Mouse (Mus musculus) hindbrain, embryonic 13.5 days (tissue): ENCODE measurements around the gene Kalrn. TPM values are rescaled to one million over a fixed set of nuclear protein-coding genes. Genes with fewer than 3 reads are reported as not detected.

Experiments
- ATAC-seq: fragments of 200-750 bp; cut with Nextera tagmentation; 2 replicates; pipeline ENCODE4 v1.8.0; 2017; ENCODE audit warnings: moderate TSS enrichment; ENCODE audit not compliant: low FRiP score
- H3K27ac ChIP-seq: fragments of 300-500 bp; sonication (generic); 2 replicates; pipeline ENCODE4 v1.5.1; 2015; ENCODE audit warnings: inconsistent platforms, mild to moderate bottlenecking, moderate library complexity
- H3K27me3 ChIP-seq: fragments of 300-500 bp; sonication (generic); 2 replicates; pipeline ENCODE4 v1.6.1; 2015; ENCODE audit warnings: mild to moderate bottlenecking, inconsistent platforms
- H3K36me3 ChIP-seq: fragments of 300-500 bp; sonication (generic); 2 replicates; pipeline ENCODE4 v1.6.1; 2015; ENCODE audit warnings: mild to moderate bottlenecking, inconsistent platforms
- H3K4me1 ChIP-seq: fragments of 300-500 bp; sonication (generic); replicated peaks from 2 replicates; pipeline ENCODE4 v1.6.1; 2015; ENCODE audit warnings: inconsistent platforms
- H3K4me2 ChIP-seq: fragments of 300-500 bp; sonication (generic); 2 replicates; pipeline ENCODE4 v1.6.1; 2015; ENCODE audit warnings: inconsistent platforms, mild to moderate bottlenecking, moderate library complexity
- H3K4me3 ChIP-seq: fragments of 300-500 bp; sonication (generic); 2 replicates; pipeline ENCODE4 v1.5.1; 2015; ENCODE audit warnings: mild to moderate bottlenecking, inconsistent platforms
- H3K9ac ChIP-seq: fragments of 300-500 bp; sonication (generic); 2 replicates; pipeline ENCODE4 v1.6.1; 2015; ENCODE audit warnings: mild to moderate bottlenecking, inconsistent platforms
- H3K9me3 ChIP-seq: fragments of 300-500 bp; sonication (generic); 2 replicates; pipeline ENCODE4 v1.6.1; 2016; ENCODE audit warnings: inconsistent platforms
- WGBS: fragments of 180-500 bp; shearing (Covaris S2); methylation state at CpG from one replicate; pipeline ENCODE4 v1.1.7; 2015; 5-methylcytosine and 5-hydroxymethylcytosine counted together
- polyA plus RNA-seq: library from polyadenylated mRNA; unstranded; fragments of >200 nt; fragmentation: Nextera tagmentation; extraction: Ambion mirVana; gene quantifications from 2 replicates; pipeline ENCODE4 v1.2.1, GENCODE M21; 2015

Gene Kalrn
- polyA plus RNA-seq, 1 experiment from 2014 or later: 31.5 TPM

GRCm38 (mm10) chr16:34211243-34211642 is 362.1 kb downstream of the Kalrn start:
- Histone ChIP-seq H3K27me3 (no peaks in the 10 kb centered on the region), H3K9me3 (no peaks in the 10 kb centered on the region), H3K27ac (no peak overlapping the region), H3K9ac (no peak overlapping the region), H3K4me3 (no peak overlapping the region), H3K4me1 (no peaks in the 10 kb centered on the region), H3K4me2 (no peak overlapping the region), H3K36me3 (peaks cover 68% of the 10 kb centered on the region)
- no peak for ATAC-seq
- WGBS: 90% methylated on average over 12 of the region's 12 CpGs

- Histone ChIP-seq H3K9me3 (no peaks in the 10 kb centered on the region), H3K27me3 (no peaks in the 10 kb centered on the region), H3K36me3 (peaks cover 69% of the 10 kb centered on the region), H3K4me3 (no peak overlapping the region), H3K4me2 (no peak overlapping the region), H3K4me1 (peaks cover 5% of the 10 kb centered on the region; the same call in 1 of the 2 replicates), H3K27ac (no peak overlapping the region), H3K9ac (no peak overlapping the region)
- 53% methylated on average over 5 of the region's 5 CpGs for WGBS
- ATAC-seq: no peak
Measured at GRCm38 (mm10) chr16:34208748-34209147, 364.6 kb downstream of the Kalrn start.

GRCm38 (mm10) chr16:34207972-34208371 is 365.4 kb downstream of the Kalrn start:
- Histone ChIP-seq H3K9me3 (no peaks in the 10 kb centered on the region), H3K27ac (no peak overlapping the region), H3K36me3 (peaks cover 70% of the 10 kb centered on the region), H3K4me1 (peaks cover 5% of the 10 kb centered on the region; the same call in 1 of the 2 replicates), H3K4me2 (no peak overlapping the region), H3K27me3 (no peaks in the 10 kb centered on the region), H3K9ac (no peak overlapping the region), H3K4me3 (no peak overlapping the region)
- no peak for ATAC-seq
- WGBS: 95% methylated on average over 5 of the region's 5 CpGs

- Histone ChIP-seq H3K36me3 (peaks cover 46% of the 10 kb centered on the region), H3K4me2 (no peak overlapping the region), H3K4me1 (peaks cover 5% of the 10 kb centered on the region; the same call in 1 of the 2 replicates), H3K27me3 (no peaks in the 10 kb centered on the region), H3K9ac (no peak overlapping the region), H3K9me3 (no peaks in the 10 kb centered on the region), H3K4me3 (no peak overlapping the region), H3K27ac (0 out of 2 replicates have a peak overlapping the region, but pooled peaks have one; percentile 12)
- WGBS: 64% methylated on average over 13 of the region's 13 CpGs
- no peak for ATAC-seq
Measured at GRCm38 (mm10) chr16:34204527-34205139, 368.7 kb downstream of the Kalrn start.

GRCm38 (mm10) chr16:34199543-34199942 is 373.8 kb downstream of the Kalrn start:
- no peaks in the 10 kb centered on the region for H3K9me3 ChIP-seq
- no peak overlapping the region for H3K27ac ChIP-seq
- no peak overlapping the region for H3K4me2 ChIP-seq
- H3K4me1 ChIP-seq: peaks cover 7% of the 10 kb centered on the region; the same call in 1 of the 2 replicates
- no peaks in the 10 kb centered on the region for H3K27me3 ChIP-seq
- peaks cover 49% of the 10 kb centered on the region for H3K36me3 ChIP-seq
- no peak overlapping the region for H3K4me3 ChIP-seq
- H3K9ac ChIP-seq: no peak overlapping the region
- 95% methylated on average over 6 of the region's 6 CpGs for WGBS
- no peak for ATAC-seq

- H3K4me3 ChIP-seq: no peak overlapping the region
- no peaks in the 10 kb centered on the region for H3K27me3 ChIP-seq
- 49% methylated on average over 10 of the region's 10 CpGs for WGBS
- peaks cover 4% of the 10 kb centered on the region; the same call in 1 of the 2 replicates for H3K4me1 ChIP-seq
- H3K4me2 ChIP-seq: no peak overlapping the region
- no peak overlapping the region for H3K27ac ChIP-seq
- H3K36me3 ChIP-seq: peaks cover 40% of the 10 kb centered on the region
- no peaks in the 10 kb centered on the region for H3K9me3 ChIP-seq
- peak; percentile 32; the same call in 1 of the 2 replicates for ATAC-seq
- H3K9ac ChIP-seq: no peak overlapping the region
Measured at GRCm38 (mm10) chr16:34192959-34193842, 380.1 kb downstream of the Kalrn start.

- Histone ChIP-seq H3K9ac (no peak overlapping the region), H3K36me3 (peaks cover 46% of the 10 kb centered on the region), H3K4me1 (peaks cover 3% of the 10 kb centered on the region; the same call in 1 of the 2 replicates), H3K27me3 (no peaks in the 10 kb centered on the region), H3K4me2 (no peak overlapping the region), H3K9me3 (no peaks in the 10 kb centered on the region), H3K27ac (no peak overlapping the region), H3K4me3 (no peak overlapping the region)
- no peak for ATAC-seq
- WGBS: 75% methylated on average over 3 of the region's 3 CpGs
Measured at GRCm38 (mm10) chr16:34184721-34185120, 388.6 kb downstream of the Kalrn start.

GRCm38 (mm10) chr16:34183186-34183585 is 390.1 kb downstream of the Kalrn start:
- no peaks in the 10 kb centered on the region for H3K9me3 ChIP-seq
- peaks cover 48% of the 10 kb centered on the region for H3K36me3 ChIP-seq
- no peak for ATAC-seq
- peaks cover 3% of the 10 kb centered on the region; the same call in 1 of the 2 replicates for H3K4me1 ChIP-seq
- H3K27ac ChIP-seq: no peak overlapping the region
- no peaks in the 10 kb centered on the region for H3K27me3 ChIP-seq
- H3K9ac ChIP-seq: no peak overlapping the region
- no peak overlapping the region for H3K4me3 ChIP-seq
- H3K4me2 ChIP-seq: no peak overlapping the region
- 88% methylated on average over 4 of the region's 4 CpGs for WGBS

GRCm38 (mm10) chr16:34175625-34176024 is 397.7 kb downstream of the Kalrn start:
- Histone ChIP-seq H3K27ac (no peak overlapping the region), H3K9me3 (no peaks in the 10 kb centered on the region), H3K4me1 (peaks cover 3% of the 10 kb centered on the region; the same call in 1 of the 2 replicates), H3K4me3 (no peak overlapping the region), H3K27me3 (no peaks in the 10 kb centered on the region), H3K36me3 (peaks cover 89% of the 10 kb centered on the region), H3K4me2 (no peak overlapping the region), H3K9ac (no peak overlapping the region)
- 94% methylated on average over 4 of the region's 4 CpGs for WGBS
- ATAC-seq: no peak

GRCm38 (mm10) chr16:34172572-34173181 is 400.7 kb downstream of the Kalrn start:
- Histone ChIP-seq H3K27ac (no peak overlapping the region), H3K4me2 (no peak overlapping the region), H3K4me3 (no peak overlapping the region), H3K4me1 (no peaks in the 10 kb centered on the region), H3K9me3 (no peaks in the 10 kb centered on the region), H3K27me3 (no peaks in the 10 kb centered on the region), H3K9ac (no peak overlapping the region), H3K36me3 (peaks cover 93% of the 10 kb centered on the region)
- no peak for ATAC-seq
- 92% methylated on average over 11 of the region's 11 CpGs for WGBS

- Histone ChIP-seq H3K9ac (no peak overlapping the region), H3K4me1 (0 out of 2 replicates have a peak, but pooled peaks cover 5% of the 10 kb centered on the region), H3K36me3 (peaks cover 58% of the 10 kb centered on the region), H3K4me3 (no peak overlapping the region), H3K4me2 (no peak overlapping the region), H3K27me3 (no peaks in the 10 kb centered on the region), H3K9me3 (no peaks in the 10 kb centered on the region), H3K27ac (peak overlapping the region; percentile 48; the same call in 1 of the 2 replicates)
- ATAC-seq: no peak
- 73% methylated on average over 5 of the region's 5 CpGs for WGBS
Measured at GRCm38 (mm10) chr16:34167042-34167441, 406.3 kb downstream of the Kalrn start.

GRCm38 (mm10) chr16:34163086-34163485 is 410.2 kb downstream of the Kalrn start:
- Histone ChIP-seq H3K4me2 (no peak overlapping the region), H3K27me3 (no peaks in the 10 kb centered on the region), H3K36me3 (peaks cover 32% of the 10 kb centered on the region), H3K9ac (no peak overlapping the region), H3K4me3 (no peak overlapping the region), H3K9me3 (no peaks in the 10 kb centered on the region), H3K4me1 (0 out of 2 replicates have a peak, but pooled peaks cover 5% of the 10 kb centered on the region), H3K27ac (no peak overlapping the region)
- ATAC-seq: no peak
- 71% methylated on average over 9 of the region's 9 CpGs for WGBS
